Mouse (Mus musculus) thymus, adult 18-20 months (tissue): ENCODE measurements around the gene Bod1l.

Experiments
- DNase-seq, 2 experiments: peaks; one replicate each; pipeline ENCODE4 v3.0.0; 2022; ENCODE audit warnings: mixed read lengths in 2 of 2

Gene Bod1l

DNA sequence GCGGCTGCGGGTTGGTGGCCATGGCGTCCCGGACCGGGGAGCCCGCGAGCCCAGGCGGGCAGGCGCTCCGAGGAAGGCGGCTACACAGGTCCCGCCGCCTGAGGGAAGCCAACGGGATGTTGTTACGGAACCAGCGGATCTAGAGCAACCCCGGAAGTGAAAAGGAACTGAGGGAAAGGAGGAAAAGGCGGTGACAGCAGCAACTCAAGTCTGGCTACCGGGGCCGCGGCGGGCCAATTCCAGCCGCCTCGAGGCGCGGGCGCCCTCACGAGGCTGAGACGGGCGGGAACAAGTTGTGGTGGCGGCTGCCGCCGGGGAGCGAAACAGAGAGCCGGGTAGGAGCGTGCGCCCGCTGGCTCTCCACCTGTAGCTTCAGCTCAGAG is at the start of gene Bod1l:
Gene Bod1l, minus strand, starts transcription at position 169 of the 383 bp plus-strand sequence.
- peak; percentile 94 for DNase-seq

DNA sequence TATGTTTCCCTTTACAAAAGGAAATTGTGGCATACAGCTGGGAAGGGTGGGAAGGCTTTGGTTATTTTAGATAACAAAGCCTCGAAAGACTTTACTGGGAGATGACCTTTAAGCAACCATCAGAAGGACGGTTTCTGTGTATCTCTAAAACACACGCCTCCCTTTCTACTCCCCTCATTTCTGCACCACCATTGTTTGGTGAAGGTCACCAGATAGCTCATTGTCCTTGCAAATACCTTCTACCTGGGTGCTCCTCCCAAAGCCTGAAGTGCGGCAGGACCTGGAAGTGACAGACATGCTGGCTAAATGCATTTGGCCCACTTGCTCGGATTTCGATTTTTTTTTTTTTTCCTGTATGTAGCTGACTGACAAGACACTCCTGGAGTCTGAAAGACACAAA is 49.2 kb upstream of the Bod1l start:
- no peak for DNase-seq

DNA sequence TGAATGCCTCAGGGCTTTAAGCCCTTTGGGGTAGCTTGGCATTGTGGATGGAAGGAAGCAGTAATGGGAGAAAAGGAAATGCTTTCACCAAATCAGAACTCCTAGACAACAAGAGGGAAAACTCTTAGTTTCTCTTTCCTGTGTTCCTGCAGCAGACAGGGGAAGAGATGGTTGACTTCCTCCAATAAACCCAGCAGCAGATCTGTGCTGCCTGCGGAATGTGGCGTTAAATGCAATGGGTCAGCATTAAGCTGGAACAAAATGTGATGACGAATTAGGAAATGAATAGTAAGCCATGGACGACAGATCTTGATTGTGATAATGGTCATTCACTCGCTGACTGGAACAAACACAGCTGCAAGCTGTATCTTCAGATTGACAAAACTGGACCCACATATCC is 46.8 kb upstream of the Bod1l start:
- DNase-seq = no peak

DNA sequence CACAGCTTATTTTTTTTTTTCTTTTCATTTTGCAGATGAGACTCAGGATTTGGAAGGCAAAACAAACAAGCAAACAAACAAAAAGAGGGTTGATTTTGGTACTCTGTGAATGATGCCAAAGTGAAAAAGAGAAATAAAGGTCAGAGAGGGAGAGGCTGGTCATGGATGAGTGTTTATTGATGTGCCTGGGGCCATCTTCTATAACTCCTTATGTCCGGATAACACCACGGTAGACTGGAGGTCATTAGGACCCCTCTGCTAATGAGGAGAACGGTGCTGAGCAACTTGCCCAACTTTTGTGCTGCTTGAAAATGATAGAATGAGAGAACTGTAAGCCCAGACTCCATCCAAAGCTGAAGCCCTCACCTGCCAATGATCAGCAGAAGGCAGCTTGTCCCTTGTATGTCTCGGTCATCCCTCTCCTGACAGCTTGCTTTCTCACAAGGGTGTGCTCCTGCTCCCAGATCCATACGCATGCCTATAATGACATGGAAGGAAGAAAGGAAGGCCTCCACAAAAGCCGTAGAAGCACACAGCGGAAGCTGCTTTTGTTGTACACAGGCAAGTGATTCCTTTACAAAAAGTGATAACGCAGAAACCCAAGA is 45.2 kb upstream of the Bod1l start:
- DNase-seq = no peak

DNA sequence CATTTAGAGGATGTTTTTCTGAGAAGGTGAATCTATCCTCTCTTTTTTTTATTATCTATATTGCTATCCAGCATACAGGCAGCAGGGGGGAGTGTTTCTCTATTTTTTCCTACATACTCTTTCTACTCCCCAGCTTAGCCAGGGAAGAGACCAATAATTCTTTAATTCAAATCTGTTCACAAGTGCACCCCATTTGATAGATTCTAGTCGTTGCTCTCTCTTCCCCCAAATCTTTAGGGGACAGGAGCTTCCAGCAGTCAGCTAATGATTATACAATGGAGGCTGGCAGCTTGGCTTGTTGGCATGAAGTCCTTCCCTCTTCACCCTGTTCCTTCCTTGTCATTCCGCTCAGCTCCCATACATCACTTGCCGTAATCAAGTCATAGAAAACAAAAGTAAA is 44.7 kb upstream of the Bod1l start:
- no peak for DNase-seq

DNA sequence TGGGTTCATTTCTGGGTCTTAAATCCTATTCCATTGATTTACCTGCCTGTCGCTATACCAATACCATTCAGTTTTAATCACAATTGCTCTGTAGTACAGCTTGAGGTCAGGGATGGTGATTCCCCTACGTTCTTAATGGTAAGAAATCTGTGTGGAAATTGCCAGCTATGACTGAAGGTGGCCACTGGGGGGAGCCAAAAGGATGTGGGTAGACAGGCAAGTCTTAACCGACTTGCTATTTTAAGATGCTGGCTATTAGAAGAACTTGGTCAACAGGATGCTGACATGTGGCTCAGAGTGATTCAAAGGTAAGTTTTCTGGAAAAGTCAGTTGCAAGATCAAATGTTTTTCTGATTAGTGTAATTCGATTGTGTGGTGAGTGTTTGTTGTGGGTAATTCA is 43.6 kb upstream of the Bod1l start:
- DNase-seq = peak in 1 of 2 experiments; percentile 11

DNA sequence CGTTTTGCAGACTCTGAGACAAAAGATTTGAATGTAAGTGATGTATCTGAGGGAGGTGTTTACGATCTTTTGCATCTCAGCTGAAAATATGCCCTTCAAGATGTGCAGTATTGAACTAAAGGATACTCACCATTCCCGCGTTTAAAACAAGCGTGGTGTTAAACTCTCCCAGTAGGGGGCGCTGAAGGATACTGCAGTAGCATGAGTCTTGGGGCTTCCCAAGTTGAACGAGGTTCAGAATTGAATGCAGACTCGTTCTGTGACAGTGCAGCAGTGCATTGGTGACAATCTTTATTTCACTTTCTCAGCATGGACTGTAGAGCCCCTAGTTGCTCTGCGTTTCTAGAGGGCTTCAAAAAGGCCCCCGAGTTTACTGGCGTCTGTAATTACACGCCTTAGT is 40.4 kb upstream of the Bod1l start:
- DNase-seq = no peak

DNA sequence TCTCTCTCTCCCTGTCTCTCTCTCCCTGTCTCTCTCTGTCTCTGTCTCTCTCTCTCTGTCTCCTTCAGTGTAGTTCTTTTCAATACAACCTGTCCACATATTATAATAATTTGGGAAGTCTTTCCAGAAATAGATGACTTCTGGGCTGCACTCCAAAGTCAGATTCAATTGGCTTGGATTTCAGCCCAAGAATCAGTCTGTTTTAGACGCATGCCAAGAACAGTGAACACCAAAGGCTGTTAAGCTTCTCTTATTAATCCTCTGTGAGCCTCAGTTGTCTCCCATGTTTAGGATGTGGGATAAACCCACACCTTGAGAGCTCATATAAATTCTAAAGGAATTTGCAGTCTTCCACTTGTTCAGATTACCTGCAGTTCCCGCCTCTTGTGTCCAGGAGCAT is 27.0 kb upstream of the Bod1l start:
- DNase-seq = no peak

DNA sequence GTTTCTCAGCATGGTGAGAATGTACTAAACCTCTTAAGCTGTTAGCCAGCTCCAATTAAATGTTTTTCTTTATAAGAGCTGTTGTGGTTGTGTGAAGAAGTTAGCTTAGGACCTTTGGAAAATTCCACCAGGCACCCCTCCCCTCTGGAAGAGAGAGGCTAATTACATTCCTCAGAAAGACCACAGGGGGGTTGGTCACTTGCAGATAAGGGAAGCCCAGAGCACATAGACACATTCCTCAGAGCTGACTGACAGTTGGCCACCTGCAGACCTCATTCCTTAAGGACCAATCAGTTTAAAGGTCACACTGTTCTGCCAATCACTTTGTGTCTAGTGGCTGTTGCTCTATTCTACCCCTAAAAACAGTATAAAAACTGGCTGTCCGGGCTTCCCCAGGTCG is 11.7 kb upstream of the Bod1l start:
- DNase-seq = no peak

DNA sequence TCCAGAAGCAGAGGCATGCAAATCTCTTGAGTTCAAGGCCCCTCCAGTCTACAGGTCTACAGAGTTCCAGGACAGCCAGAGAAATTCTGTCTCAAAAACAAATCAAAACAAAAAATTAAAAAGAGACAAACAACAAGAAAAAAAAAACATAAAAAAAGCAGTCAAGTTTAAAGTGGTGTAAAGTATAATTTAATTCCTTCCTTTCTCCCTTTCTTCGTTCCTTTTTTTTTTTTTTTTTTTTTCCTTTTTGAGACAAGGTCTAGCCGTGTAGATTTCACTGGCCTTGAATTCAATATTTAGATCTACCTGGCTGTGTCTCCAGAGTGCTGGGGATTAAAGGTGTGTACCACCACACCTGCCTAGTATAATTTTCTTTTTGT is 1.4 kb upstream of the Bod1l start:
- no peak for DNase-seq

DNA sequence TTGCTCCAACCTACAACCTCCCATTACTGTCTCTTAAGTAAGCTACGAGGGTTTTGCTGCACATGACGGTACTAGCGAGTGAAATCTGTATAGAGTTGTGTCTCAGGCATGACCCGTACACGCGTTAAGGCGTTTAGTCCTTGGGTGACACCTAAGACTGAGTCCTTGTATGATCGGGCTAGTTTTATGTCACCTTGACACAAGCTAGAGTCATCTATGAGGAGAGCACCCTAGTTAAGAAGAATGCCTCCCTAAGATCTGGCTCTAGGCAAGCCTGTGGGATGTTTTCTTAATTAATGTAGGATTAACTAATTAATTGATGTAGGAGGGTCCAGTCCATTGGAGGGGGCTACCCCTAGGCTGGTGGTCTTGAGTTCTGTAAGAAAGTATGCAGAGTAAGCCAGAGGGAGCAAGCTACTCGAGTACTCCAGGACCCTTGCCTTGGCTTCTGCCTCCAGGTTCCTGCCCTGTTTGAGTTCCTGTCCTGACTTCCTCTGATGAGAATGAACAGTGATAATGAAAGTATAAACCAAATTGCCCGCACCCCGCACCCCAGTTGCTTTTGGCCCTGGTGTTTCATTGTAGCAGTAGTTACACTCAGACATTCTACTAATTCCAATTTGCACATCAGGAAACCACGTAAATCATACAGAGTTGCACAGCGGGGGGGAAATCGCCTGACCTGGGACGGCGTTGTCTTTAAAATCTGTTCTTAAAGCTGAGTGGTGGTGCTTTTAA is 874 bp upstream of the Bod1l start:
- DNase-seq = peak; percentile 10 to 28

DNA sequence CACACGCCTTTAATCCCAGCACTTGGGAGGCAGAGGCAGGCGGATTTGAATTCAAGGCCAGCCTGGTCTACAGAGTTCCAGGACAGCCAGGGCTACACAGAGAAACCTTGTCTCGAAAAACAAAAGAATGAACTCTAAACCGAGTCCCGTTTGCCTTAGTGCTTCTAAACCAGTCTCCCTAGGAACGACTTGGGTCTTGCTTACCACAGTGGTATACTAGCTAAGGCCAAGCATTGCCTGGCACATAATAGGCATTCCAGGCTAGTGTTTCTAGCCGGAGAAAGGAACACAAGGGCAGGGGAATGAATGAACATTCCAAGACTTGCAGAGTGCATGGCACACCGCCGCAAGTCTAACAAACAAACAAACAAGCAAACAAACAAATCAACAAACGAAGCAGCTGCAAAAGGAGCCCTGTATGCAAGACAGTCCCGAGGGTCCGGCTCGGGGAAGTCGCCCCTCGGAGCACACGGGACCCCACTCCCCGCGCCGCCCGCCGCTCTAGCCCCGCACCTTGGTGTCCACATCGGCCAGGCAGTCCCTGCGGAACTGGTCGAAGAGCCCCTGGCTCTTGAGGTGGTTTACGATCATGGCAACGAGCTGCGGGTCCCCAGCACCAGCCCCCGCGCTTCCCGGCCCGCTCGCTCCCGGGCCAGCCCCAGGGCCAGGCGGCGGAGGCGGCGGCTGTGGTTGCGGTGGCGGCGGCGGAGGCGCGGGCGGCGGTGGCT is 532 bp downstream of the Bod1l start:
- no peak for DNase-seq

DNA sequence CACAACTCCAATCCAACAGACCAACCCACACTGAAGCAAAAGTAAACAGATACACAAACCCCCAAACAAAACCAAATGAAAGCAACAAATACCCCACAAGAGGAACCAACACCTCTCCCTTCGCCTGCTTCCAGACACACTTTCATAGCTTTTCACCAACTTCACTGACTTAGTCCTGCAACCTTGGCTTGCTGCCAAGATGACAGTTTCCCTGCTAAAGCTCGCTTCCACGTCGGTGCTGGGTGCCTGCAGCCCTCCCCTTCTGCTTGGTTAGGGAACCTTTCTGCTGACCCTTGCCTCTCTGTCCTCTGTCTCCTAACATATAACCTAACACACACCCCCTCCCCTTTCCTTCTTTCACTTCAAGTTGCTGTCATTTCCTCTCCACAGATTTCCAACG is 1.4 kb downstream of the Bod1l start:
- DNase-seq = no peak

DNA sequence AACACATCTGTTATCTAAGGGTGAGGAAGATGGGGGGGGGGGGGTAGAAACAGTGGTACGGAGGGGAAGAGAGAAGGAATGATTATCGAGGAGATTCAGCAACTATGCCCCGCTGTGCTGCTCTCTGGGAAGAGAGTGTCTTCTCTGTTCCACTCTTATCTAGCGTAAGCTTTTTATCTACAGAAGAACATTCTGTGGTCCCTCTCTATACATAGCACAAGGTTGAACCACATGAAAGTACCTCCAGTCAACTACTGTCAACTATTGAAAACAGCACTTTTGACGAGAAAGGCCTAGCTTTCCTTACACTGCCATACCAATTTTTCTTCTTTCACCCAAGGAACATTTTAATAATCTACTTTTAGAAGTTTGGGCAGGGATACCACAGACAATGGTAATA is 2.4 kb downstream of the Bod1l start:
- no peak for DNase-seq

DNA sequence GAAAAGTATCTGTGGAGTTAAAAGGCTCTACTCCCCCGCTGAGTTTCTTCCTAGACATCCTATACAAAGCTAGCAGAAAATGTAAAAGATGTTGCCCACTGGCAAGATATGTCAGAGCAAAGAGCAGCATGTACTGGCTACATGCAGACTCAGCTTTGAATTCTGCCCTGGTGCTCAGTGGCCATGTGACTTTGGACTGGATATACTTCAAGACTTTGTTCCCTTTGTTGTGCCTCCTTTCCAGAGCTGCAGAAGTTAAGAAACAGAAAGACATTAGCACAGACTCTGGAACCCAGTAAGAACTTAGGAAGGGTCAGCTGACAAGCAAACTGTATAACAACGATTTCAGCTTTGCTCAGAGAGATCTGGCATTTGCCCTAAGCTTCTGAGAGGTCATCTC is 14.0 kb downstream of the Bod1l start:
- no peak for DNase-seq

DNA sequence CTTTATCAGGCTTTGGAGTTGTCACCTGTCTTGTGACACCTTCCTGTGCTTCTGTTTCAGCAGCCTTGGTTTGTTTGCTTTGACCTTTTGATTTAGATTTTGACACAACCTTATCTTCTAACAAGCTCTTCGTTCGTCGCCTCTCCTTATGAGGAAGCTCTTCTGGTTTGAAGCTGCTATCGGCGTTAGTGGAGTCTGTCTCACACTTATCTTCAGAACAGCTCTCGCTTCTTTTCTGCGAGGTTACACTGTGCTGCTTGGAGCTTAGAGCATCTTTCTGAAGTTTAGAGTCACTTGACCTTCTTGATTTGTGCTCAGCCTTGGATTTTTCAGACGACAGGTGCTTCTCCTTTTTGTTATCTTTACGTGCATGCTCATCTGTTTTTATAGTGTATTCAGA is 23.0 kb downstream of the Bod1l start:
- DNase-seq = no peak

DNA sequence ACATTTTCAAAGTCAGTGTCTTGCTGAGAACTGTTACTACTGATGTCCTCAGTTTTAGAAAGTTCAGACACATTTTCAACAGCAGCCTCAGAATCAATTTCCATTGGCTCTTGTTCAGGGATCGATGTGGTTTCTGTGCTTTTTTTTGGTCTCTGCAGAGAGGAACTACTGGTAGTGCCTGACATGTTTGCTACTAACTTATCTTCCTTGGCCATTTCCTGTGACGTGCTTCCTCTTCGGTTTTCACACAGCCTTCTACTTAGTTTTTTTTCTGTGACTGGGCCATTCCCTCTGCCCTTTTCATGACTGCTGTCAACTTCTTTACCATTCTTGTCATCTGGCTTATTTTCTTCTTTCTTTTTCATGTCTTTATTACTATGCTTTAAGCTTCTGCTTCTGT is 23.6 kb downstream of the Bod1l start:
- no peak for DNase-seq

DNA sequence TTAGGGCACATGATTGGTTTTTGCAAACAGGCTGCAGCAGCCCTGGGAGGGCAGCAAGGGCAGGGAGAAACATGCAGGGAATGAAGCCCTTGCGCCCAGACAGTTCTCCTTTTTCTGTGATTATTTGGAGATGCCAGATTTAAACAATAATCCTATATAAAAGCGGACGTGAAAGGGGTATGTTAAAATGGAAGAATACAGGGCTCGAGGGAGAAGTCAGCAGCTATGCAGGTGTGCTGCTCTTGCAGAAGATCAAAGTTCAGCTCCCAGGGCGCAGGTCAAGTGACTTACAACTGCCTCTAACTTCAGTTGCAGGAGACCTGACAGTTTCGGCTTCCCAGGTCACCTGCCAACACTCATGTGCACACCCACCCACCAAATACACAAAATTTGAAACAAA is 31.6 kb downstream of the Bod1l start:
- DNase-seq = no peak

DNA sequence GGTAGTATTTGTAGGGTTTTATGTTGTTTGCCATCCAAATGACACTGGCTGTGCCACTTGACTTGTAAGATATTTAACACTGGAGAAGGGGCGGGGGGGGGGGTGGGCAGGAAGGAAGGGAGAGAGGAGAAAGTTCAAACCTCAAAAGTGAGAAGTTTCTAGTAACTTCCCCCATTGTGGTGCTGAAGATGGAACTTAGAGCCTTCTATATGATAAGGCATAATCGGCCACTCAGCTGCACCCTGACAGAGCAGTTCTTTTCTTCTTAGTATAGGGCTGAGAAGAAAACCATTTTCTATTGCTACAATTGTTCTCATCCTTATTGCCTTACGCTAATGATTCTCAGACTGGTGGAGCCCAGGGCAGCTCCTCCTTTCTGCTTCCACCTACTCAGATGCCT is 32.8 kb downstream of the Bod1l start:
- DNase-seq = no peak

DNA sequence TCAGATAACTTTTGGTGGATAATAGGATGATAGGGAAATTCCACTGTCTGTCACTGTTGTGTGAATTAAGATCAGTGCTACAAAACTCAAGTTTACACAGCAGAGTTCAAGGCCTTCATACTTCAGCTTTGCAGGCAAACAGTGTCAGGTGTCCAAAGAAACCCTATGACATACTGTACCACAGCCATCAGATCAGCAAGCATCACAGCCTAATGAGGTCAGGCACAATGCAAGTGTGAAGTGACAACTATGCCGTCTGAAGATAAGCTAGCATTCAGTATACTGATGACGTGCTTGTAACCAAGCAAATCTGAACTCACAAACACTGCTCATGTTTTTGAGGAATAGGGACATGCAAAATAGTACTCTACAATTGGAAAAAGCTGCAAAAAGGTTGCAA is 36.7 kb downstream of the Bod1l start:
- DNase-seq = no peak

DNA sequence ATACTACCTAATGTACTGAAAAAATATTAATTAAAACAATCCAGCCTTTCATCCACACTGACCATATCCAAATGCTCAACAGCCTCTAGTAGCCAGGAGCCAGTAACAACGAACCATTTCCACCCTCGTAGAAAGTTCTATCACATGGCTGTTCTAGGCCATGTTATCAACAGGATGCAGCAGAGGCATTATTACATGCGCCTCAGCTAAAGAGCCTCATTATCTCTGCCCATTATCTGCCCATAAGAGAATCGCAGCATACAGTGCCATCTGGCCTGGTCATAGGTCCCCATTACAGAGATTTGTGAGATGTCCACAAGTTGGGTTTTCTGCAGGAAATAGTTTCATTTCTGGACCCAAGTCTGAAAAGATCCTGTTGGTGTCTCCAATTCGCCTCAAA is 37.9 kb downstream of the Bod1l start:
- DNase-seq = no peak

DNA sequence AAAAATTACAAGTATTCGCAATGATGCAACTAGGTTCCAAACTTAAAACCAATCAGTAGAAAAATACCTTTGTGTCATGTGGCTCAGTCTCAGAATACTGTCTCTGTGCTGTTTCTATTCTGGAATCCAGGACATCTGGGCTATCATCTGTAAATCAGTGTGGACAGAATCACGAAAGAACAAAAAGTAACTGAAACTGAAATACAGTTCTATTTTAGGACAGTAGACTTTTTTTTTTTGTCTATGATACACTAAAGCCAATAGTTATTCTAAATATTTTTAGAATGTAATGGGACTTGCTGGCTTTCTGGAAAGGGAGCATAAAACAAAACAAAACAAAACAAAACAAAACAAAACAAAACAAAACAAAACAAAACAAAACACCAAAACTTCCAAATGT is 39.0 kb downstream of the Bod1l start:
- no peak for DNase-seq

DNA sequence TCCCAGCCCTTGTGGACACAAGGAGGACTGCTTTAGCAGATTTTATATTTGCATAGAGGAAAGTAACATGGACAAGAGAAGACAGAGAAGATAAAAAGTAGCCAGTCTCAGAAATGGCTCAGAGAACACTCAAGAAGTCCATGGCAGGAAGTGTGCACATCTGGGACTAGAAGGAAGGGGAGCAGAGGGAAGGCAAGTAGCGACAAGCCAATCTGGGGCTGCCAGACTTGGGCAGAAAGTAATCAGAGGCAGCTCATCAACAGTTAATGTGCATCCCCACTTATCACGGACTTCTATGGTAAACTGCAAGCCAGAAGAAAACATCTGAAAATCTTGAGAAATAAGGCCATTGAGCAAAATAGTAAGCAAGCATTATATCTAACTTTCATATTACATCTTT is 39.5 kb downstream of the Bod1l start:
- no peak for DNase-seq

DNA sequence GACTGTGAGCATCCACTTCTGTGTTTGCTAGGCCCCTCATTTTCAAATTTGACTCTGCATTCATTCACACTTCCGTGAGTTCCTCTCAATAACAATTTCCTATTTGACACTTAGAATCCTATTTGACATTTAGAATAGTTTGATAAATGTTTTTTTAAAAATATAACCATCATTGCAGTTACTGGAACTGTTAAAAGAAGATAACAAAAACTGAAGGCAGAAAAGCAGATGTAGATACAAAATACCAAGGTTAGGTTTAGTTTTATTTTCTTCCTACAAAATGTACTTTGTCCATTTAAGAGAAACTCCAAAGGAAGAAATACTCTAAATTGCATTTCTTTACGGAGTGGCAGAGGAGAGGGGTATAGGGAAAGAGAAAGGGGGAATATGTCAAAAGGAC is 42.5 kb downstream of the Bod1l start:
- no peak for DNase-seq

DNA sequence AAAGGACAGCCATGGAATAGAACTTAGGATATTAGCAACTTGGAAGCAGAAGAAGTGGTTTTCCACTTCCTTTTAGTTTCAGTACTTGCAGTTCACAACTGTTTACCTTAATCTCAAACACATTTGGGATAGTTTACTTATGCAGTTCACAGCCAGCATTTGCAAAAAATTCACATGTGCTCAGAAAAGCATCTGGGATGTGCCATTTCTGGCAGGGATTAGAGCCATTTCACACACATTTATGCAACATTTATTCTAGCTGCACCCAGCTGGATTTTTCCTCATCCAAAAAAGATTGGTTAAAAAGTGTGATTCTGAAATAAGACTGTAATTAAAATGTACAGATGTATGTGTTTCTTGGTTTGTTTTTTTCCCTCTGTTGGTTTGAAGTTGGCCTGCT is 49.7 kb downstream of the Bod1l start:
- DNase-seq = no peak
